Mouse (Mus musculus): ENCODE results near the gene Arhgef12.

DNA sequence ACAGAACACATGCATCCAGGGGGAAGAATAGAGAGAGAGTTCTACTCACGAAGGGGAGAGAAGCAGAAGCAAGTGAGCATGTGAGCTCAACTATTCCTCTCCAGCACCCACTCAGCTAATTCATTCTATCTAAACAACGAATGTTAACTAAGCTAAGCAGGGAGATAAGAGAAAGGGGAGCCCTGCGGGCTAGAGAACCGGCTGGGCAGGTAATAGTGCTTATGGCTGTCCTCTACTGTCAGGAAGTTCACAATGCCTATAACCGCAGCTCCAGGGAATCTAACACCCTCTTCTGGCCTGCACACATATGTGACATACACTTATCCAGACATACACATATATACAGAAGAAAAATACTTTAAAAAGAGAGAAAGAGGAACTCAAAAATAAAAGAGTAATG, 79.3 kb downstream of the Arhgef12 start:
- TF ChIP-seq CTCF (IDR thresholded peaks at IDR 0.05; ENCODE audit: extremely low read depth, insufficient read length, insufficient replicate concordance, low read depth, low read length), result no peak
- TF ChIP-seq POLR2A (IDR thresholded peaks at IDR 0.05; ENCODE audit: low read depth, low read length), result no peak
